Mouse (Mus musculus): ENCODE measurements at regions not wholly inside any gene's neighbourhood (a gene's known extent, or its start where the extent isn't known, plus 50 kb on each side); places are given as distances from the start of the nearest gene placed in this dataset.

- no peak for DNase-seq (ENCODE audit: low spot score in 2 of 2)
Observed at GRCm38 (mm10) chr14:39682306-39683000, 209.6 kb upstream of the Nrg3 start.

GRCm38 (mm10) chr14:39678228-39678627, 205.3 kb upstream of the Nrg3 start:
- peak; percentile 6 to 9 for DNase-seq (ENCODE audit: low spot score in 2 of 2)

- DNase-seq (ENCODE audit: low spot score in 2 of 2) = peak; percentile 10 to 22
Observed at GRCm38 (mm10) chr14:39677556-39677955, 204.7 kb upstream of the Nrg3 start.

- DNase-seq (ENCODE audit: low spot score in 2 of 2) = no peak
Observed at GRCm38 (mm10) chr14:39638776-39639175, 165.9 kb upstream of the Nrg3 start.
